Mouse (Mus musculus): ENCODE data around the gene Tppp3. TPM values are rescaled to one million over a fixed set of nuclear protein-coding genes. Genes with fewer than 3 reads are reported as not detected.

Gene Tppp3
- total and polyA plus RNA-seq, 3 experiments: 0.25 to 0.39 TPM; not detected in 1

DNA sequence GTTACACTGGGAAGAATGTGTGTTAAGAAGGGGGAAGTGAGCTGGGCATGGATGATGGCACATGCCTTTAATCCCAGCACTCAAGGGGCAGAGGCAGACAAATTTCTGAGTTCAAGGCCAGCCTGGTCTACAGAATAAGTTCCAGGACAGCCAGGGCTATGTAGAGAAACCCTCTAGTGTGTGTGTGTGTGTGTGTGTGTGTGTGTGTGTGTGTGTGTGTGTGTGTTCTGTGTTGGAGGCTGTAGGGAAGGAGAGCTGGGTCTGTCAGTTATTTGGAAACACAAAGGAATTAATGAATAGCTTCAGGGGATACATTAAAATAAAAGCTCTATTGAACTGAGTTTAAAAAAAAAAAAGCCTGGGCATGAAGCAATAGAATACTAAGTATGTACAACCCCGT, 20.3 kb downstream of the Tppp3 start:
- no peaks in the 10 kb centered on the region for H3K79me2 ChIP-seq (replicated peaks; ENCODE audit: control insufficient read depth, extremely low read depth, insufficient read depth, poor library complexity, severe bottlenecking)
- no peaks in the 10 kb centered on the region for H3K27me3 ChIP-seq (replicated peaks)
- no peak for DNase-seq (ENCODE audit: extremely low read depth)
- no peak for TF ChIP-seq TCF12 (IDR thresholded peaks at IDR 0.05; ENCODE audit: low read depth, low read length)
- no peak for TF ChIP-seq USF1 (IDR thresholded peaks at IDR 0.05; ENCODE audit: low read depth, low read length)
- no peak for TF ChIP-seq ZNF384 (IDR thresholded peaks at IDR 0.05; ENCODE audit: low read depth, low read length)
- no peak for TF ChIP-seq MAZ (IDR thresholded peaks at IDR 0.05; ENCODE audit: low read depth, low read length)
- no peak for TF ChIP-seq MEF2A (IDR thresholded peaks at IDR 0.05; ENCODE audit: borderline replicate concordance, low read depth, low read length)
- no peak for TF ChIP-seq ZMIZ1 (IDR thresholded peaks at IDR 0.05; ENCODE audit: low read depth, low read length)
- TF ChIP-seq MAFK (IDR thresholded peaks at IDR 0.05; ENCODE audit: insufficient replicate concordance, low read length): no peak
- TF ChIP-seq CHD1 (IDR thresholded peaks at IDR 0.05; ENCODE audit: low read depth, low read length): no peak
- no peak for TF ChIP-seq KAT2A (IDR thresholded peaks at IDR 0.05; ENCODE audit: insufficient replicate concordance, low read length)
- TF ChIP-seq ZC3H11A (IDR thresholded peaks at IDR 0.05; ENCODE audit: low read depth, low read length): no peak
- no peak for TF ChIP-seq GABPA (IDR thresholded peaks at IDR 0.05; ENCODE audit: insufficient replicate concordance, low read depth, low read length)
- TF ChIP-seq JUN (IDR thresholded peaks at IDR 0.05; ENCODE audit: insufficient read depth, low read depth, low read length): no peak
- TF ChIP-seq E2F4 (IDR thresholded peaks at IDR 0.05; ENCODE audit: insufficient replicate concordance, low read depth, low read length): no peak
- no peak for TF ChIP-seq SMC3 (IDR thresholded peaks at IDR 0.05; ENCODE audit: low read depth, low read length)
- no peaks in the 10 kb centered on the region for H3K36me3 ChIP-seq (replicated peaks in 1 of 2; ENCODE audit: control insufficient read depth in 1 of 2, insufficient read depth in 1 of 2, low read length in 1 of 2)
- H3K9me3 ChIP-seq (replicated peaks; ENCODE audit: low read length): no peaks in the 10 kb centered on the region
- no peak overlapping the region for H3K4me3 ChIP-seq (replicated peaks in 1 of 3; ENCODE audit: low read depth in 2 of 3, low read length in 2 of 3, poor library complexity in 1 of 3)
- H3K27ac ChIP-seq (ENCODE audit: insufficient read depth, low read depth): no peak overlapping the region
- in situ Hi-C loops (cut with MboI; ENCODE audit: low pct_ligation_motif_present, low pct_unique_long_range_greater_than_20kb, low sequenced_read_pairs): no loop called here
- dilution Hi-C loops (cut with MboI; ENCODE audit: extremely low pct_ligation_motif_present, extremely low pct_unique_long_range_greater_than_20kb, low sequenced_read_pairs): no loop called here
- H3K4me1 ChIP-seq (ENCODE audit: control insufficient read depth in 1 of 2, insufficient read depth in 2 of 2): peaks cover 2 to 18% of the 10 kb centered on the region in 2 experiments; a peak in 3 of 4 replicates
- no peak overlapping the region for H3K9ac ChIP-seq (ENCODE audit: insufficient read depth, low read depth)
- H3K4me2 ChIP-seq (ENCODE audit: insufficient read depth, low read depth, poor library complexity, severe bottlenecking): no peak overlapping the region

DNA sequence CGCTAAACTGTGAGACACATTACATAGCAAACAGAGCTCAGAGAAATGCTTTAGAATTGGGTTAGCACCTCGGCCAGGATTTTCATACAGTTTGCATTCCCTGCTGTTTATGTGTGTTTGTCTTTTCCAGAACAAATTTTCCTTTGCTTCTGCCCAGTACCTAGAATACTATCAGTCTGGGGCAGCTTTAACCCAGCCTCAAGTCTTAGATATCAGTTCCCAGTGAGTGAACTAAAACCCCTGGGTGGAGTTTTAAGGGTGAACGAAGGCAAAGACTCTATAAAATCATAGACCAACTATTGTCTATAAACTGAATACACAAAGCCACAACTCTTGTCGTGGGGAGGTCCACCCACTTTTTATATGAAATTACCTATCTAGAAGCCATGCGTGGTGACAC, 22.7 kb downstream of the Tppp3 start:
- Histone ChIP-seq H3K4me2 (ENCODE audit: insufficient read depth, low read depth, poor library complexity, severe bottlenecking) (no peak overlapping the region), H3K79me2 (replicated peaks; ENCODE audit: control insufficient read depth, extremely low read depth, insufficient read depth, poor library complexity, severe bottlenecking) (no peaks in the 10 kb centered on the region), H3K4me3 (replicated peaks in 1 of 3; ENCODE audit: low read depth in 2 of 3, low read length in 2 of 3, poor library complexity in 1 of 3) (no peak overlapping the region), H3K36me3 (replicated peaks in 1 of 2; ENCODE audit: control insufficient read depth in 1 of 2, insufficient read depth in 1 of 2, low read length in 1 of 2) (no peaks in the 10 kb centered on the region), H3K9me3 (replicated peaks; ENCODE audit: low read length) (no peaks in the 10 kb centered on the region), H3K4me1 (ENCODE audit: control insufficient read depth in 1 of 2, insufficient read depth in 2 of 2) (peaks cover 2 to 16% of the 10 kb centered on the region in 2 experiments; a peak in 3 of 4 replicates), H3K9ac (ENCODE audit: insufficient read depth, low read depth) (no peak overlapping the region), H3K27me3 (replicated peaks) (peaks cover 14% of the 10 kb centered on the region), H3K27ac (ENCODE audit: insufficient read depth, low read depth) (no peak overlapping the region)
- no peak for DNase-seq (ENCODE audit: extremely low read depth)
- dilution Hi-C loops (cut with MboI; ENCODE audit: extremely low pct_ligation_motif_present, extremely low pct_unique_long_range_greater_than_20kb, low sequenced_read_pairs): no loop called here
- TF ChIP-seq ZKSCAN1 (IDR thresholded peaks at IDR 0.05; ENCODE audit: borderline replicate concordance, low read depth, low read length): no peak
- no peak for TF ChIP-seq MAZ (IDR thresholded peaks at IDR 0.05; ENCODE audit: low read depth, low read length)
- no peak for TF ChIP-seq E2F4 (IDR thresholded peaks at IDR 0.05; ENCODE audit: insufficient replicate concordance, low read depth, low read length)
- no peak for TF ChIP-seq TCF12 (IDR thresholded peaks at IDR 0.05; ENCODE audit: low read depth, low read length)
- no peak for TF ChIP-seq ZNF384 (IDR thresholded peaks at IDR 0.05; ENCODE audit: low read depth, low read length)
- no peak for TF ChIP-seq MXI1 (IDR thresholded peaks at IDR 0.05; ENCODE audit: low read depth, low read length)
- TF ChIP-seq ETS1 (conservative IDR thresholded peaks at IDR 0.05; ENCODE audit: low read depth, low read length): no peak
- in situ Hi-C loops (cut with MboI; ENCODE audit: low pct_ligation_motif_present, low pct_unique_long_range_greater_than_20kb, low sequenced_read_pairs): no loop called here
